Mouse (Mus musculus) left cerebral cortex, postnatal 25 days (tissue): ENCODE measurements around the gene Capn3. TPM values are rescaled to one million over a fixed set of nuclear protein-coding genes. Genes with fewer than 3 reads are reported as not detected.

Source experiments
- DNase-seq, 2 experiments: peaks; one replicate each; pipeline ENCODE4 v3.0.0; 2022; ENCODE audit warnings: low spot score in 2 of 2, mixed read lengths in 1 of 2
- intact Hi-C: fragments of 180-260 bp; cut with DNase I; formaldehyde crosslinking; loops from one replicate; pipeline ENCODE4 v1.15.1; 2025
- total RNA-seq, 2 experiments: library from RNA; stranded (reverse); gene quantifications; 2 replicates each; pipeline ENCODE4 v1.2.3; 2021

The Capn3 gene
- total RNA-seq, 2 experiments from 2014 or later: 5.8 to 6.7 TPM

GRCm38 (mm10) chr2:120539333-120539732 lies 83.5 kb downstream of the Capn3 start:
- intact Hi-C loops: loop anchor here (5.0 kb wide), 1 partner anchor 133 kb away; no protein-coding TSS in a partner anchor
- no peak for DNase-seq

GRCm38 (mm10) chr2:120539778-120540208 lies 84.0 kb downstream of the Capn3 start:
- intact Hi-C loops: loop anchor here (2.0 to 5.0 kb wide), 3 partner anchors 51 to 133 kb away; partner anchors contain the start of genes Haus2 and Lrrc57
- DNase-seq: peak; percentile 73 to 96

GRCm38 (mm10) chr2:120544732-120545131 lies 88.9 kb downstream of the Capn3 start:
- no peak for DNase-seq
- intact Hi-C loops: loop anchor here (5.0 kb wide), 1 partner anchor 63 kb away; the partner anchor contains the start of genes Haus2 and Lrrc57

Other genes starting within 250 kb of the Capn3 start
- gene Pla2g4e, start 210.7 kb upstream of the Capn3 start, total RNA-seq: 10 to 100 TPM; 18.9 to 21.8 TPM
- gene Pla2g4d, start 166.8 kb upstream of the Capn3 start, total RNA-seq: not detected
- not detected for gene Pla2g4f, start 141.9 kb upstream of the Capn3 start, total RNA-seq
- 10 to 100 TPM; 68.7 to 69.9 TPM for gene Vps39, start 102.9 kb upstream of the Capn3 start, total RNA-seq
- 10 to 100 TPM; 12.6 to 15.7 TPM for gene Ganc, start 52.1 kb upstream of the Capn3 start, total RNA-seq
- 10 to 100 TPM; 41.3 to 44.4 TPM for gene Tmem87a, start 51.9 kb upstream of the Capn3 start, total RNA-seq
- gene Zfp106, start 107.8 kb downstream of the Capn3 start, total RNA-seq: 100 to 1,000 TPM; 148 to 150 TPM
- gene Snap23, start 111.7 kb downstream of the Capn3 start, total RNA-seq: 10 to 100 TPM; 15.9 to 24.3 TPM
- 10 to 100 TPM; 14.8 to 15.6 TPM for gene Haus2, start 153.4 kb downstream of the Capn3 start, total RNA-seq
- 10 to 100 TPM; 40.6 to 46.8 TPM for gene Lrrc57, start 153.5 kb downstream of the Capn3 start, total RNA-seq
- gene Stard9, start 173.1 kb downstream of the Capn3 start, total RNA-seq: 1 to 10 TPM; 7.1 to 9.3 TPM